Mouse (Mus musculus): ENCODE data around the gene Zbtb16.

Zbtb16 gene

DNA sequence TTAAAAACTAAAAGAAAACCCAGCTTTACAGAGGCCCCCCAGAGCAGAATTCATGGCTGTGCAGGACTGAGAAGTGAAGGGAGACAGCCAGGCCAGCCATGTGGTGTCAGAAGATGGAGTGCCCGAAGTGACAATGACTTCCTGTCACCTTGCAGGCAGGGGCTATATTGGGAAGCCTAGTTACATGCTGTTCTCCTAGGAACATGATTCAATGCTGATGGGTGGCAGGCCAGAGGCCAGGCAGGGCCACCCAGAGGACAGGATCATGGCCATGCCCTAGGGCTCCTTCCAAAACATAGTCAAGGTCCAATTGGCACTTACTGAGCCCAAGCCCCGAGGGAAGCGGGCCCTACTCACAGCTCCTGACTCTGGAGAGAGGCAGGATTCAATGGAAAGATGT is 106.6 kb downstream of the Zbtb16 start:
- no peak for DNase-seq (ENCODE audit: low read depth, low spot score)

- no peak for DNase-seq (ENCODE audit: low read depth, low spot score)
Observed at GRCm38 (mm10) chr9:48728731-48729123, 107.3 kb downstream of the Zbtb16 start.

DNA sequence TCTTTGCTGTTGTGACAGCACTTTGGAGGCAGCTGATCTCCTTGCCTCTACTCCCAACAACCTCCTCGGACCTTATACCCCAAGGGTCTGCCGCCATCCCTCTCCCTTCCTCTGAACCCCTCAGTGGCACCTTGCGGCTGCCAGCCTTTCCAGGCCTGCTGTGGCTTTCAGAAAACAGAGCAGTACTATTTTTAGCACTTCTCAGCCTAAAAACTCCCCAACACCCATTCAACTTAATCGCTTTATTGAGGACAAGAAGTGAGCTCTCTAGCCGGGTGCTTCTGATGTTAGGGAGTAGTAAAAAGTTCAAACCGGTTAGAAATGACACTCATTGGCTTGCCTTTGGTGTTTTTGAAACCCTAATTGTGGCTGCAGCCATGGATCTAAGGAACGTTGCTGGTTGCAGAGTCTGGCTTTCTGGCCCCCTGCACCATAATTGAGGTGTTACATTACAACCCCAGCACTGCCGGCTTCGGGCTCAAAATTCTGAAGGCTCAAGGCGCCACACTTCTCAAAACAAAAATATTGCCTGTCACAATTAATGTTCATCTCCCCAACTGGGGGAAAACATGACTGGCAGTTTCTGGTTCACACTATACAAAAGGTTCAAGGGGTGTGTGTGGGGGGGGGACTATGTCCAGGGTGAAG is 107.8 kb downstream of the Zbtb16 start:
- DNase-seq (ENCODE audit: low read depth, low spot score): no peak

GRCm38 (mm10) chr9:48726341-48726740 is 109.7 kb downstream of the Zbtb16 start:
- no peak for DNase-seq (ENCODE audit: low read depth, low spot score)

GRCm38 (mm10) chr9:48725918-48726317 is 110.1 kb downstream of the Zbtb16 start:
- DNase-seq (ENCODE audit: low read depth, low spot score): no peak

DNA sequence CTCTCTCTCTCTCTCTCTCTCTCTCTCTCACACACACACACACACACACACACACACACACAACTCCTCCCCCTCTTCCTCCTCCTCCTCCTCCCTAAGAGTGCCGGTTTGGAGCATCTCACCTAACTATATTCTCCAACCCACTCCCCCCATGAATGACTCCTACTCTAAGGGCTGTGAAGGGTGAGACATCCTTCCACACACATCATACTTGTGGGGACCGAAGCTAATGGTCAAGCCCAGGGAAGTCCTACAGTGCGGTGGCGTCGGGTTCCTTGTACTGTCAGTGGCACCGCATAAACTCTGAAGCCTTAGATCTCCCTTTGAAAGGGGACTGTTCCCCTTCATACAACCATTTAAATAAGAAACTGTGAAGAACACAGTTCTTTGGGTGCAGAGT is 110.9 kb downstream of the Zbtb16 start:
- DNase-seq (ENCODE audit: low read depth, low spot score): no peak

- no peak for DNase-seq (ENCODE audit: low read depth, low spot score)
Observed at GRCm38 (mm10) chr9:48724733-48725132, 111.3 kb downstream of the Zbtb16 start.

- no peak for DNase-seq (ENCODE audit: low read depth, low spot score)
Observed at GRCm38 (mm10) chr9:48723511-48724304, 112.3 kb downstream of the Zbtb16 start.

DNA sequence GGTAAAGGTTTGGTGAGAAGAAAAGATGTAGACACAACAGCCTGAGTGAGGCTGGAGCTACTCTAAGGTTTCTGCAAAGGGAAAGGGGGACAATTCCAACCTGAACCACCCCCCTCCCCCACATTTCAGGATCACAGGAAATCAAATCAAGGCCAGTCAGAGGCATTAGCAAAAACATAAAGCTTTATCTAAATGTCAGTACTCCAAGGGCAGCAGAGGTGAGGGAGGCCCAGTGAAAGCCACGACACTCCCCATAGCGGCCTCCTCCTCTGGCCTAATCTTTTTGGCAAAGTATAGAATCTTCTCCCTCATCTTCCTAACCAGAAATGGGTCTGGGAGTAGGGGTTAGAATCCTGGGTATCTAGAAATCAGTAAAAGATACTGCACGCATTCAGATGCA is 113.0 kb downstream of the Zbtb16 start:
- no peak for DNase-seq (ENCODE audit: low read depth, low spot score)

- no peak for DNase-seq (ENCODE audit: low read depth, low spot score)
Observed at GRCm38 (mm10) chr9:48722261-48722920, 113.6 kb downstream of the Zbtb16 start.

GRCm38 (mm10) chr9:48721655-48722054 is 114.4 kb downstream of the Zbtb16 start:
- no peak for DNase-seq (ENCODE audit: low read depth, low spot score)

DNA sequence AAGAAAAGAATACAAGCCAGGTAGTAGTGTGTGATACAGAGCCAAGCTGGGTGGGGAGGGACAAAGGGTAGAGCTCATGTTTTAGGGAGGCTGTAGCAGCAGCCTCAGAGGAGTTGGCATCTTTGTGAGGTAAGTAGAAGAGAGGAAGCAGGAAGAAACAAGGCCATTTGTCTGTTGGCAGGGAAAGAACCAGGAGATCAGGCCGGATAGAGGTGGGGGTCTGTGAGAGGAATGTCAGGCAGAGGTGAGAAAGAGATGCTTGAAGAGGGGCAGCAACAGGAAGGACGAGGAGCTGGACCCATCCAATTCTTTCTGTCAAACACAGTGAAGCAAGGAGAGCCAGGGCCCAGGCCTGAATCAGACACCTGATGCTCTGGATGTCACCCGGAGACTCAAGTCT is 114.8 kb downstream of the Zbtb16 start:
- DNase-seq (ENCODE audit: low read depth, low spot score): no peak

GRCm38 (mm10) chr9:48720251-48720963 is 115.6 kb downstream of the Zbtb16 start:
- DNase-seq (ENCODE audit: low read depth, low spot score): no peak

- no peak for DNase-seq (ENCODE audit: low read depth, low spot score)
Observed at GRCm38 (mm10) chr9:48719619-48720018, 116.4 kb downstream of the Zbtb16 start.

- no peak for DNase-seq (ENCODE audit: low read depth, low spot score)
Observed at GRCm38 (mm10) chr9:48716549-48716948, 119.5 kb downstream of the Zbtb16 start.

- peak; percentile 3 for DNase-seq (ENCODE audit: low read depth, low spot score)
Observed at GRCm38 (mm10) chr9:48715042-48715441, 121.0 kb downstream of the Zbtb16 start.

DNA sequence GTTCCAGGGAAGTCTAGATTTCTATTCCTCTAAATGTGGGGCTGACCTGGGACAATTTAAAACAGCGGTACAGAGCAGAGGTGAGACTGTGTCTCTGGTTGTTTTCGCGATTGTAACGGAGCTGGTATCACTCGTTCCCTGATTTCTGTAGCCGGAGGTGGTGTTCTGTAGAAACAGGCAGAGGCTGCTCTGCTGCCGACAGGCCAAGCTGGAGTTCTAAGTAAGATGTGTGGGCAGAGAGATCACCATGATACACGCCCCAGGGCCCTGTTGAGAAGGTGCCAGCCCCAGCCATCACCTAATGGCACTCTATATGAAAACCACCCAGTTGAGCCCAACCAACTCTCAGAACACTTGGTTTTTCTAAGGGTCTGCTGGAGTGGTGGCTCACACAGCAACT is 122.2 kb downstream of the Zbtb16 start:
- DNase-seq (ENCODE audit: low read depth, low spot score): no peak

- no peak for DNase-seq (ENCODE audit: low read depth, low spot score)
Observed at GRCm38 (mm10) chr9:48712985-48713765, 122.8 kb downstream of the Zbtb16 start.

GRCm38 (mm10) chr9:48711826-48712225 is 124.2 kb downstream of the Zbtb16 start:
- DNase-seq (ENCODE audit: low read depth, low spot score): peak; percentile 4

DNA sequence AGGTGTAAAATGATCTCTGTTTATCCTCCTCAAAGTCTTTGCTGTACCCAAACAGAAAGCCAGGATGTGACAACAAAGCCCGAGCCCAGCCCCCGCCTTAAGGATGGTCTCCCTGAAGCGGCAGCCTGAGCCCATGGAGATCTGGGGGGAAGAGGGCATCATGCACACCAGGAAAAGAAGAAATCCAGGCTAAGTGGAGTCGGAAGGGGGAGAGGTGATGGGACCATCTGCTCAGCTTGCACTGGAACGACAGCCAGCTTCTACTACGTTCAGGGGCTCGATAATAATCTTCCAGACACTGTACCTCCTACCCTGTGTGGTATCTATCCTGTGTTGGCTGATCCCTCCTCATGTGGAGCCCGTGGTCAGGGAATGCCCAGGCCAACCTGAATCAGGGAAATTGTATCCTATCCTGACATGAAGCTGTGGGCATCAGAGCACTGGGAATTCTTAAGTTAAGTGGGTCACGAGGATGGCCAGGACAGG is 124.7 kb downstream of the Zbtb16 start:
- DNase-seq (ENCODE audit: low read depth, low spot score): no peak

All from CD4-positive, CD25-positive, alpha-beta regulatory T cell, adult 2 months (primary cell).